Mouse (Mus musculus): ENCODE results near the gene Ssr2.

- TF ChIP-seq CTCF (IDR thresholded peaks at IDR 0.05; ENCODE audit: extremely low read depth, insufficient read depth, insufficient read length, insufficient replicate concordance) (no peak), POLR2A (IDR thresholded peaks at IDR 0.05; ENCODE audit: low read depth, low read length) (no peak)
These were observed 47.9 kb downstream of the Ssr2 start for GRCm38 (mm10) chr3:88623346-88624135.
